Mouse (Mus musculus): ENCODE results near the gene D430042O09Rik. TPM values are rescaled to one million over a fixed set of nuclear protein-coding genes. Genes with fewer than 3 reads are reported as not detected.

Gene D430042O09Rik
- total and polyA plus RNA-seq, 3 experiments = 1.8 to 4.8 (median 3.4) TPM

GRCm38 (mm10) chr7:125812721-125813120, 105.0 kb downstream of the D430042O09Rik start:
- in situ Hi-C loops (cut with MboI; ENCODE audit: low pct_ligation_motif_present, low pct_unique_long_range_greater_than_20kb, low sequenced_read_pairs) = no loop called here
- H3K79me2 ChIP-seq (replicated peaks; ENCODE audit: control insufficient read depth, extremely low read depth, insufficient read depth, poor library complexity, severe bottlenecking) = no peaks in the 10 kb centered on the region
- DNase-seq (ENCODE audit: extremely low read depth) = no peak
- no peak for TF ChIP-seq BHLHE40 (IDR thresholded peaks at IDR 0.05; ENCODE audit: low read depth, low read length)
- TF ChIP-seq TCF12 (IDR thresholded peaks at IDR 0.05; ENCODE audit: low read depth, low read length) = no peak
- no peak for TF ChIP-seq CHD2 (IDR thresholded peaks at IDR 0.05; ENCODE audit: low read length)
- TF ChIP-seq UBTF (IDR thresholded peaks at IDR 0.05; ENCODE audit: low read depth, low read length) = no peak
- TF ChIP-seq IRF4 (IDR thresholded peaks at IDR 0.05; ENCODE audit: low read depth, low read length) = no peak
- TF ChIP-seq USF2 (conservative IDR thresholded peaks at IDR 0.05; ENCODE audit: low read depth, low read length) = no peak
- TF ChIP-seq HCFC1 (IDR thresholded peaks at IDR 0.05; ENCODE audit: low read depth, low read length) = no peak
- no peak for TF ChIP-seq ZKSCAN1 (IDR thresholded peaks at IDR 0.05; ENCODE audit: borderline replicate concordance, low read depth, low read length)
- TF ChIP-seq ZC3H11A (IDR thresholded peaks at IDR 0.05; ENCODE audit: low read depth, low read length) = no peak
- H3K27me3 ChIP-seq (replicated peaks) = no peaks in the 10 kb centered on the region
- no peak overlapping the region for H3K4me2 ChIP-seq (ENCODE audit: insufficient read depth, low read depth, poor library complexity, severe bottlenecking)
- peaks cover 0 to 17% of the 10 kb centered on the region in 2 experiments for H3K36me3 ChIP-seq (replicated peaks in 1 of 2; ENCODE audit: control insufficient read depth in 1 of 2, insufficient read depth in 1 of 2, low read length in 1 of 2)
- H3K9me3 ChIP-seq (replicated peaks; ENCODE audit: low read length) = no peaks in the 10 kb centered on the region
- H3K27ac ChIP-seq (ENCODE audit: insufficient read depth, low read depth) = no peak overlapping the region
- no peak overlapping the region for H3K9ac ChIP-seq (ENCODE audit: insufficient read depth, low read depth)
- no peaks in the 10 kb centered on the region for H3K4me1 ChIP-seq (ENCODE audit: control insufficient read depth in 1 of 2, insufficient read depth in 2 of 2)
- H3K4me3 ChIP-seq (replicated peaks in 1 of 3; ENCODE audit: low read depth in 2 of 3, low read length in 2 of 3, poor library complexity in 1 of 3) = no peak overlapping the region
- dilution Hi-C loops (cut with MboI; ENCODE audit: extremely low pct_ligation_motif_present, extremely low pct_unique_long_range_greater_than_20kb, low sequenced_read_pairs) = no loop called here

DNA sequence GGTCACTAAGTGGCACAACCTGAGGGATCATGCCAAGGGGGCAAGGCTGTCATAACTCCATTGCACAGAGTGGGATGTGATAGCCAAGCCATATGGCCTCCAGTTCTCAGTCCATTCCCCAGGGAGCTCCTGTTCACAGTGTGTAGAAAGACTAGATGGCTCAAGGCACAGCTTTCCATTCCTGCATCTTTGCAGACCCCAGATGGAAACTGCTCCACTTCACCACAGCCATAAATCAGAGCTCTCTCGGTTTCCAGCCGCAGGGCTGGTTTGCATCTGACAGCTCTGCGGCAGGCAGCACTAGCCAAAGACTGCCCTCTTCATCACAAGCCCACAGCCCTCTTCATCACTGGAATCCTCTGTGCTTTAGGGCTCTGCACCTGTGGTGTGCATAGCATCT, 108.0 kb downstream of the D430042O09Rik start:
- dilution Hi-C loops (cut with MboI; ENCODE audit: extremely low pct_ligation_motif_present, extremely low pct_unique_long_range_greater_than_20kb, low sequenced_read_pairs) (no loop called here), in situ Hi-C loops (cut with MboI; ENCODE audit: low pct_ligation_motif_present, low pct_unique_long_range_greater_than_20kb, low sequenced_read_pairs) (no loop called here)
- Histone ChIP-seq H3K9ac (ENCODE audit: insufficient read depth, low read depth) (no peak overlapping the region), H3K4me1 (ENCODE audit: control insufficient read depth in 1 of 2, insufficient read depth in 2 of 2) (no peaks in the 10 kb centered on the region), H3K79me2 (replicated peaks; ENCODE audit: control insufficient read depth, extremely low read depth, insufficient read depth, poor library complexity, severe bottlenecking) (no peaks in the 10 kb centered on the region), H3K4me2 (ENCODE audit: insufficient read depth, low read depth, poor library complexity, severe bottlenecking) (no peak overlapping the region), H3K36me3 (replicated peaks in 1 of 2; ENCODE audit: control insufficient read depth in 1 of 2, insufficient read depth in 1 of 2, low read length in 1 of 2) (peaks cover 0 to 20% of the 10 kb centered on the region in 2 experiments), H3K27ac (ENCODE audit: insufficient read depth, low read depth) (no peak overlapping the region), H3K9me3 (replicated peaks; ENCODE audit: low read length) (no peaks in the 10 kb centered on the region), H3K4me3 (replicated peaks in 1 of 3; ENCODE audit: low read depth in 2 of 3, low read length in 2 of 3, poor library complexity in 1 of 3) (no peak overlapping the region), H3K27me3 (replicated peaks) (no peaks in the 10 kb centered on the region)
- no peak for TF ChIP-seq IRF4 (IDR thresholded peaks at IDR 0.05; ENCODE audit: low read depth, low read length)
- no peak for TF ChIP-seq CTCF (conservative IDR thresholded peaks at IDR 0.05 in 1 of 2, IDR thresholded peaks at IDR 0.05 in 1 of 2; ENCODE audit: low read depth in 2 of 2, low read length in 2 of 2)
- TF ChIP-seq POLR2AphosphoS2 (IDR thresholded peaks at IDR 0.05; ENCODE audit: low read depth, low read length) = no peak
- TF ChIP-seq MXI1 (IDR thresholded peaks at IDR 0.05; ENCODE audit: low read depth, low read length) = no peak
- DNase-seq (ENCODE audit: extremely low read depth) = no peak

GRCm38 (mm10) chr7:125818301-125818712, 110.6 kb downstream of the D430042O09Rik start:
- TF ChIP-seq RCOR1 (conservative IDR thresholded peaks at IDR 0.05; ENCODE audit: low read depth, low read length) (no peak), KAT2A (IDR thresholded peaks at IDR 0.05; ENCODE audit: insufficient replicate concordance, low read length) (no peak), NELFE (IDR thresholded peaks at IDR 0.05; ENCODE audit: low read depth, low read length) (no peak), USF2 (conservative IDR thresholded peaks at IDR 0.05; ENCODE audit: low read depth, low read length) (no peak), ZKSCAN1 (IDR thresholded peaks at IDR 0.05; ENCODE audit: borderline replicate concordance, low read depth, low read length) (no peak), MEF2A (IDR thresholded peaks at IDR 0.05; ENCODE audit: borderline replicate concordance, low read depth, low read length) (no peak), USF1 (IDR thresholded peaks at IDR 0.05; ENCODE audit: low read depth, low read length) (no peak), MXI1 (IDR thresholded peaks at IDR 0.05; ENCODE audit: low read depth, low read length) (no peak), CTCF (conservative IDR thresholded peaks at IDR 0.05 in 1 of 2, IDR thresholded peaks at IDR 0.05 in 1 of 2; ENCODE audit: low read depth in 2 of 2, low read length in 2 of 2) (no peak), IRF4 (IDR thresholded peaks at IDR 0.05; ENCODE audit: low read depth, low read length) (no peak), JUND (conservative IDR thresholded peaks at IDR 0.05; ENCODE audit: low read depth, low read length) (no peak), ZC3H11A (IDR thresholded peaks at IDR 0.05; ENCODE audit: low read depth, low read length) (no peak)
- Histone ChIP-seq H3K27ac (ENCODE audit: insufficient read depth, low read depth) (no peak overlapping the region), H3K4me1 (ENCODE audit: control insufficient read depth in 1 of 2, insufficient read depth in 2 of 2) (no peaks in the 10 kb centered on the region), H3K79me2 (replicated peaks; ENCODE audit: control insufficient read depth, extremely low read depth, insufficient read depth, poor library complexity, severe bottlenecking) (no peaks in the 10 kb centered on the region), H3K27me3 (replicated peaks) (no peaks in the 10 kb centered on the region), H3K4me2 (ENCODE audit: insufficient read depth, low read depth, poor library complexity, severe bottlenecking) (no peak overlapping the region), H3K9ac (ENCODE audit: insufficient read depth, low read depth) (no peak overlapping the region), H3K9me3 (replicated peaks; ENCODE audit: low read length) (no peaks in the 10 kb centered on the region), H3K36me3 (replicated peaks in 1 of 2; ENCODE audit: control insufficient read depth in 1 of 2, insufficient read depth in 1 of 2, low read length in 1 of 2) (peaks cover 0 to 13% of the 10 kb centered on the region in 2 experiments), H3K4me3 (replicated peaks in 1 of 3; ENCODE audit: low read depth in 2 of 3, low read length in 2 of 3, poor library complexity in 1 of 3) (no peak overlapping the region)
- in situ Hi-C loops (cut with MboI; ENCODE audit: low pct_ligation_motif_present, low pct_unique_long_range_greater_than_20kb, low sequenced_read_pairs) (no loop called here), dilution Hi-C loops (cut with MboI; ENCODE audit: extremely low pct_ligation_motif_present, extremely low pct_unique_long_range_greater_than_20kb, low sequenced_read_pairs) (no loop called here)
- no peak for DNase-seq (ENCODE audit: extremely low read depth)
